Mouse (Mus musculus): Measurements from ENCODE around the gene Pde11a. TPM values are rescaled to one million over a fixed set of nuclear protein-coding genes. Genes with fewer than 3 reads are reported as not detected.

Pde11a gene
- polyA plus RNA-seq, 1 experiment from 2014 or later: 0.12 TPM

- H3K4me2 ChIP-seq (replicated peaks; ENCODE audit: low read depth, low read length): peak overlapping the region; percentile 37
- H3K36me3 ChIP-seq (ENCODE audit: control insufficient read depth, insufficient read depth, low read length): no peaks in the 10 kb centered on the region
- no peak overlapping the region for H3K27ac ChIP-seq (ENCODE audit: low read length)
- H3K4me3 ChIP-seq (ENCODE audit: low read depth, low read length): no peak overlapping the region
- no peak overlapping the region for H3K9ac ChIP-seq (replicated peaks; ENCODE audit: low read depth, low read length)
- no peak for ATAC-seq (ENCODE audit: insufficient number of reproducible peaks, insufficient read depth, low FRiP score, low read depth)
- WGBS: 11% methylated on average over 14 of the region's 14 CpGs
- H3K9me3 ChIP-seq (ENCODE audit: control insufficient read depth, low read depth, low read length): no peaks in the 10 kb centered on the region
- H3K4me1 ChIP-seq (ENCODE audit: control insufficient read depth, insufficient read depth, low read length): peaks cover 14% of the 10 kb centered on the region
- no peaks in the 10 kb centered on the region for H3K27me3 ChIP-seq (ENCODE audit: control insufficient read depth, insufficient read depth, low read length)
Measured at GRCm38 (mm10) chr2:75964512-75964911, 374.1 kb downstream of the Pde11a start.

GRCm38 (mm10) chr2:75964051-75964450 lies 374.5 kb downstream of the Pde11a start:
- peaks cover 16% of the 10 kb centered on the region for H3K4me1 ChIP-seq (ENCODE audit: control insufficient read depth, insufficient read depth, low read length)
- 0 out of 2 replicates have a peak overlapping the region, but pooled peaks have one; percentile 37 for H3K4me2 ChIP-seq (replicated peaks; ENCODE audit: low read depth, low read length)
- no peak overlapping the region for H3K4me3 ChIP-seq (ENCODE audit: low read depth, low read length)
- H3K27me3 ChIP-seq (ENCODE audit: control insufficient read depth, insufficient read depth, low read length): no peaks in the 10 kb centered on the region
- H3K9me3 ChIP-seq (ENCODE audit: control insufficient read depth, low read depth, low read length): no peaks in the 10 kb centered on the region
- WGBS: 62% methylated on average over 5 of the region's 5 CpGs
- no peak overlapping the region for H3K27ac ChIP-seq (ENCODE audit: low read length)
- H3K36me3 ChIP-seq (ENCODE audit: control insufficient read depth, insufficient read depth, low read length): no peaks in the 10 kb centered on the region
- H3K9ac ChIP-seq (replicated peaks; ENCODE audit: low read depth, low read length): no peak overlapping the region
- ATAC-seq (ENCODE audit: insufficient number of reproducible peaks, insufficient read depth, low FRiP score, low read depth): no peak

- Histone ChIP-seq H3K27ac (ENCODE audit: low read length) (no peak overlapping the region), H3K4me3 (ENCODE audit: low read depth, low read length) (no peak overlapping the region), H3K4me2 (replicated peaks; ENCODE audit: low read depth, low read length) (no peak overlapping the region), H3K4me1 (ENCODE audit: control insufficient read depth, insufficient read depth, low read length) (peaks cover 16% of the 10 kb centered on the region), H3K9me3 (ENCODE audit: control insufficient read depth, low read depth, low read length) (no peaks in the 10 kb centered on the region), H3K36me3 (ENCODE audit: control insufficient read depth, insufficient read depth, low read length) (no peaks in the 10 kb centered on the region), H3K27me3 (ENCODE audit: control insufficient read depth, insufficient read depth, low read length) (no peaks in the 10 kb centered on the region), H3K9ac (replicated peaks; ENCODE audit: low read depth, low read length) (no peak overlapping the region)
- WGBS: 66% methylated on average over 10 of the region's 10 CpGs
- ATAC-seq (ENCODE audit: insufficient number of reproducible peaks, insufficient read depth, low FRiP score, low read depth): no peak
Measured at GRCm38 (mm10) chr2:75963211-75963840, 375.2 kb downstream of the Pde11a start.

GRCm38 (mm10) chr2:75960366-75961330 lies 377.9 kb downstream of the Pde11a start:
- H3K4me1 ChIP-seq (ENCODE audit: control insufficient read depth, insufficient read depth, low read length): peaks cover 17% of the 10 kb centered on the region
- no peaks in the 10 kb centered on the region for H3K9me3 ChIP-seq (ENCODE audit: control insufficient read depth, low read depth, low read length)
- H3K36me3 ChIP-seq (ENCODE audit: control insufficient read depth, insufficient read depth, low read length): no peaks in the 10 kb centered on the region
- no peak for ATAC-seq (ENCODE audit: insufficient number of reproducible peaks, insufficient read depth, low FRiP score, low read depth)
- no peak overlapping the region for H3K9ac ChIP-seq (replicated peaks; ENCODE audit: low read depth, low read length)
- no peaks in the 10 kb centered on the region for H3K27me3 ChIP-seq (ENCODE audit: control insufficient read depth, insufficient read depth, low read length)
- 54% methylated on average over 15 of the region's 15 CpGs for WGBS
- H3K4me2 ChIP-seq (replicated peaks; ENCODE audit: low read depth, low read length): peak overlapping the region; percentile 13; the same call in 1 of the 2 replicates
- H3K4me3 ChIP-seq (ENCODE audit: low read depth, low read length): no peak overlapping the region
- H3K27ac ChIP-seq (ENCODE audit: low read length): peak overlapping the region; percentile 68; the same call in 1 of the 2 replicates

- no peaks in the 10 kb centered on the region for H3K27me3 ChIP-seq (ENCODE audit: control insufficient read depth, insufficient read depth, low read length)
- H3K4me3 ChIP-seq (ENCODE audit: low read depth, low read length): no peak overlapping the region
- WGBS: 15% methylated on average over 15 of the region's 15 CpGs
- no peak overlapping the region for H3K9ac ChIP-seq (replicated peaks; ENCODE audit: low read depth, low read length)
- no peaks in the 10 kb centered on the region for H3K9me3 ChIP-seq (ENCODE audit: control insufficient read depth, low read depth, low read length)
- H3K27ac ChIP-seq (ENCODE audit: low read length): peak overlapping the region; percentile 68
- peak overlapping the region; percentile 13; the same call in 1 of the 2 replicates for H3K4me2 ChIP-seq (replicated peaks; ENCODE audit: low read depth, low read length)
- H3K4me1 ChIP-seq (ENCODE audit: control insufficient read depth, insufficient read depth, low read length): peaks cover 19% of the 10 kb centered on the region
- no peak for ATAC-seq (ENCODE audit: insufficient number of reproducible peaks, insufficient read depth, low FRiP score, low read depth)
- H3K36me3 ChIP-seq (ENCODE audit: control insufficient read depth, insufficient read depth, low read length): no peaks in the 10 kb centered on the region
Measured at GRCm38 (mm10) chr2:75959850-75960365, 378.7 kb downstream of the Pde11a start.

GRCm38 (mm10) chr2:75959183-75959849 lies 379.3 kb downstream of the Pde11a start:
- Histone ChIP-seq H3K27ac (ENCODE audit: low read length) (peak overlapping the region; percentile 68), H3K4me2 (replicated peaks; ENCODE audit: low read depth, low read length) (peak overlapping the region; percentile 13; the same call in 1 of the 2 replicates), H3K9me3 (ENCODE audit: control insufficient read depth, low read depth, low read length) (no peaks in the 10 kb centered on the region), H3K9ac (replicated peaks; ENCODE audit: low read depth, low read length) (no peak overlapping the region), H3K36me3 (ENCODE audit: control insufficient read depth, insufficient read depth, low read length) (no peaks in the 10 kb centered on the region), H3K4me1 (ENCODE audit: control insufficient read depth, insufficient read depth, low read length) (peaks cover 19% of the 10 kb centered on the region), H3K4me3 (ENCODE audit: low read depth, low read length) (no peak overlapping the region), H3K27me3 (ENCODE audit: control insufficient read depth, insufficient read depth, low read length) (no peaks in the 10 kb centered on the region)
- WGBS: 28% methylated on average over 18 of the region's 18 CpGs
- ATAC-seq (ENCODE audit: insufficient number of reproducible peaks, insufficient read depth, low FRiP score, low read depth): no peak

GRCm38 (mm10) chr2:75955709-75956108 lies 382.9 kb downstream of the Pde11a start:
- no peak overlapping the region for H3K27ac ChIP-seq (ENCODE audit: low read length)
- no peak overlapping the region for H3K4me3 ChIP-seq (ENCODE audit: low read depth, low read length)
- no peak overlapping the region for H3K9ac ChIP-seq (replicated peaks; ENCODE audit: low read depth, low read length)
- no peaks in the 10 kb centered on the region for H3K9me3 ChIP-seq (ENCODE audit: control insufficient read depth, low read depth, low read length)
- H3K4me1 ChIP-seq (ENCODE audit: control insufficient read depth, insufficient read depth, low read length): peaks cover 17% of the 10 kb centered on the region
- no peak for ATAC-seq (ENCODE audit: insufficient number of reproducible peaks, insufficient read depth, low FRiP score, low read depth)
- H3K27me3 ChIP-seq (ENCODE audit: control insufficient read depth, insufficient read depth, low read length): no peaks in the 10 kb centered on the region
- peak overlapping the region; percentile 10; the same call in 1 of the 2 replicates for H3K4me2 ChIP-seq (replicated peaks; ENCODE audit: low read depth, low read length)
- no peaks in the 10 kb centered on the region for H3K36me3 ChIP-seq (ENCODE audit: control insufficient read depth, insufficient read depth, low read length)
- WGBS: 42% methylated on average over 14 of the region's 14 CpGs

GRCm38 (mm10) chr2:75953320-75953719 lies 385.3 kb downstream of the Pde11a start:
- 0 out of 2 replicates have a peak, but pooled peaks cover 3% of the 10 kb centered on the region for H3K4me1 ChIP-seq (ENCODE audit: control insufficient read depth, insufficient read depth, low read length)
- H3K27me3 ChIP-seq (ENCODE audit: control insufficient read depth, insufficient read depth, low read length): no peaks in the 10 kb centered on the region
- H3K27ac ChIP-seq (ENCODE audit: low read length): no peak overlapping the region
- ATAC-seq (ENCODE audit: insufficient number of reproducible peaks, insufficient read depth, low FRiP score, low read depth): no peak
- no peaks in the 10 kb centered on the region for H3K9me3 ChIP-seq (ENCODE audit: control insufficient read depth, low read depth, low read length)
- no peak overlapping the region for H3K4me2 ChIP-seq (replicated peaks; ENCODE audit: low read depth, low read length)
- no peak overlapping the region for H3K9ac ChIP-seq (replicated peaks; ENCODE audit: low read depth, low read length)
- no peak overlapping the region for H3K4me3 ChIP-seq (ENCODE audit: low read depth, low read length)
- WGBS: 89% methylated on average over 5 of the region's 5 CpGs
- no peaks in the 10 kb centered on the region for H3K36me3 ChIP-seq (ENCODE audit: control insufficient read depth, insufficient read depth, low read length)

Measured in stomach, embryonic 14.5 days (tissue).